Mouse (Mus musculus) heart, adult 2 months (tissue): ENCODE data around the gene Rasgrf2.

Experiments
- CTCF ChIP-seq: fragments of 200-600 bp; IDR thresholded peaks from 2 replicates; pipeline ENCODE4 v1.8.1; 2022; ENCODE audit warnings: antibody characterized with exemption, mild to moderate bottlenecking, moderate library complexity
- EP300 ChIP-seq: fragments of 200-500 bp; IDR thresholded peaks from 2 replicates; pipeline ENCODE4 v1.6.1; 2011; ENCODE audit warnings: low read depth, low read length, control low read depth; ENCODE audit not compliant: insufficient read depth
- POLR2A ChIP-seq: fragments of 200-500 bp; IDR thresholded peaks from 2 replicates; pipeline ENCODE4 v1.6.1; 2011; ENCODE audit warnings: mild to moderate bottlenecking, low read depth, low read length, control low read depth; ENCODE audit not compliant: insufficient read depth

DNA sequence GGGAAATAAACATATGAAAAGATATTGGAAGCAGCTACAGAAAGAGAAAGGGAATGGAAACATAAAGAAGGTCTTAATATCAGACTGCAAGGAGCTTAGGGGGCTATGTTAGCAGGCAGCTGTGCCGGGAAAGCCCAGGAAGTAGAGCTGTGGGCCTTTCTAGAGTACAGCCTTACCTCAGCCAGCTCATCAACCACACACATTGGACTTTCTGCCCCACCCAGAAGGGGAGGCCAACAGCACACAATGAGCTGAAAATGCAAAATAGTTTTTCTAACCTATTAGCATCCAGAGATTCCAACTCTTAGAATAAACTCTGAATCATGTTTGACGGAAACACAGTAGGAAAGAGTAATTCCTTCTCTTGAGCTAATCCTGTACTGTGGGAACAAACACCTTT, 154.9 kb downstream of the Rasgrf2 start:
- TF ChIP-seq EP300 = no peak
- no peak for TF ChIP-seq CTCF
- no peak for TF ChIP-seq POLR2A
